Mouse (Mus musculus) liver, adult 2 months (tissue): ENCODE measurements around the gene Ndufs1.

ENCODE experiments used
- CTCF ChIP-seq: fragments of 200-500 bp; IDR thresholded peaks from 2 replicates; pipeline ENCODE4 v1.5.1; 2011; ENCODE audit warnings: low read depth, low read length, control low read depth
- POLR2A ChIP-seq: fragments of 200-500 bp; IDR thresholded peaks from 2 replicates; pipeline ENCODE4 v1.6.1; 2011; ENCODE audit warnings: low read length, control low read depth; ENCODE audit not compliant: insufficient read depth; ENCODE audit errors: extremely low read depth

DNA sequence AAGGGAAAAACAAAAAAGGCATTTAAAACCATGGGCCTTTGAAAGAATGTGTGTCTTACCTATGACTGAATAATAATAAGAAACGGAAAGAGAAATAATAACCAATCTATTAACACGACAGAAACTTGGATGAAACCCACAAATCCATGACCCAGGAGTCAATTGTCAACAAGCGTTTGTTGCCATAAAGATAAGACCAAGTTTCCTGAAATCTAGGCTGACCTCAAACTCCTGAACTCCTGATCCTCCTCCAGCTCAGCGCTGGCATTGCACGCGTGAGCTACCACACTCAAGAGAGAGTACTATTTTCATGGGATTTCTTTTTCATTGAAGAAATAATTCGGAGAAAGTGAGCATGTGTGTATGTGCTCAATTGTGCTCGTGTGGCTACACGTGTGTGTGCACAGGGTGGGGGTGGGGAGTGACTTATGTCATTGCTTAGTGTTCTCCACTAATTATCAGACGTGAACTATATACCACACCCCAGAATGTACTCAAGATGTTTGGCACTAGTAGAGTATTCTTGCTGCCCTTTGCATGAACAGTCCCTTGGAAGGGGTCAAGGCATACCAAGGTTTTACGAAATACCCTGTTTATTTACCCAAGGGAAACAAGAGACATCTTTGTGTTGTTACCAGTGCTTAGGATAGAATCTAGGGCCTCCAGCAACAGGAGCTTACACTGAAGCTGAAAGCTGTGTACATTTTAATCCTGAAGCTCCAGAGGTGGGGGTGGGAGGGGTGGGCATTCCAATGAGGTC lies 15.9 kb upstream of the Ndufs1 start:
- TF ChIP-seq POLR2A (no peak), CTCF (no peak)
